Mouse (Mus musculus) CH12.LX (cell line): ENCODE measurements around the gene Armc12.

Experiments used
- CHD2 ChIP-seq: IDR thresholded peaks from 2 replicates; pipeline ENCODE4 v1.6.1; 2011; ENCODE audit warnings: low read length, improper control_type of control experiment
- CTCF ChIP-seq, 2 experiments: IDR thresholded peaks in 1 of 2; conservative IDR thresholded peaks in 1 of 2; 2 replicates each; pipeline ENCODE4 v1.5.1; 2011 to 2012; ENCODE audit warnings: low read depth in 2 of 2, low read length in 2 of 2, improper control_type of control experiment in 1 of 2, inconsistent platforms in 1 of 2, mild to moderate bottlenecking in 1 of 2, moderate library complexity in 1 of 2
- E2F4 ChIP-seq: IDR thresholded peaks from 2 replicates; pipeline ENCODE4 v1.6.1; 2011; ENCODE audit warnings: low read depth, low read length, improper control_type of control experiment; ENCODE audit not compliant: insufficient replicate concordance
- EP300 ChIP-seq: IDR thresholded peaks from 2 replicates; pipeline ENCODE4 v1.6.1; 2011; ENCODE audit warnings: low read length, improper control_type of control experiment
- HCFC1 ChIP-seq: IDR thresholded peaks from 2 replicates; pipeline ENCODE4 v1.6.1; 2012; ENCODE audit warnings: low read depth, mild to moderate bottlenecking, inconsistent platforms, low read length, improper control_type of control experiment
- MAFK ChIP-seq: IDR thresholded peaks from 2 replicates; pipeline ENCODE4 v1.6.1; 2011; ENCODE audit warnings: low read length, improper control_type of control experiment; ENCODE audit not compliant: insufficient replicate concordance
- POLR2A ChIP-seq: IDR thresholded peaks from 2 replicates; pipeline ENCODE4 v1.6.1; 2011; ENCODE audit warnings: low read depth, mild to moderate bottlenecking, improper control_type of control experiment, low read length
- SIN3A ChIP-seq: IDR thresholded peaks from 2 replicates; pipeline ENCODE4 v1.6.1; 2012; ENCODE audit warnings: low read length, improper control_type of control experiment, inconsistent platforms
- USF1 ChIP-seq: IDR thresholded peaks from 2 replicates; pipeline ENCODE4 v1.6.1; 2014; ENCODE audit warnings: low read depth, mild to moderate bottlenecking, inconsistent platforms, low read length, improper control_type of control experiment
- ZNF384 ChIP-seq: IDR thresholded peaks from 2 replicates; pipeline ENCODE4 v1.6.1; 2012; ENCODE audit warnings: low read depth, low read length, improper control_type of control experiment, inconsistent platforms

- no peak for TF ChIP-seq USF1
- TF ChIP-seq POLR2A: no peak
- TF ChIP-seq MAFK: no peak
- no peak for TF ChIP-seq CTCF (conservative IDR thresholded peaks at IDR 0.05 in 1 of 2, IDR thresholded peaks at IDR 0.05 in 1 of 2; ENCODE audit: low read depth in 2 of 2, low read length in 2 of 2)
- TF ChIP-seq HCFC1: no peak
- TF ChIP-seq ZNF384: no peak
- TF ChIP-seq SIN3A: no peak
- no peak for TF ChIP-seq EP300
- TF ChIP-seq CHD2: no peak
- no peak for TF ChIP-seq E2F4
These were observed 1.5 kb upstream of the Armc12 start for GRCm38 (mm10) chr17:28529116-28529515.
